Mouse (Mus musculus) adrenal gland, adult 18-20 months (tissue): Measurements from ENCODE around the gene Ccdc134. TPM values are rescaled to one million over a fixed set of nuclear protein-coding genes. Genes with fewer than 3 reads are reported as not detected.
A peak's percentile ranks its signal among the peaks of the same experiment; 100 is the strongest.
"Not testable (repeated sequence)": the region's sequence is repeated elsewhere in the genome, so short reads cannot be mapped to it uniquely, and the experiment has no call there.

Source experiments
- DNase-seq, 2 experiments: peaks; one replicate each; pipeline ENCODE4 v3.0.0; 2021 to 2022; ENCODE audit warnings: low spot score in 2 of 2
- long read RNA-seq, 2 experiments: library from polyadenylated mRNA; stranded (forward); transcript quantifications; one replicate each; pipeline ENCODE4 v2.0.0; 2021
- total RNA-seq, 2 experiments: library from RNA; stranded (reverse); gene quantifications; 1 replicate in 1 of 2; 2 replicates in 1 of 2; pipeline ENCODE4 v1.2.3; 2021

The Ccdc134 gene
- 1 to 10 TPM; 6.7 to 8.9 TPM for total RNA-seq
- long read RNA-seq, experiment 1, transcript Ccdc134-201 (7 exons, 2,046 nt): major isoform, 10 of 14 reads
- long read RNA-seq, experiment 1, partial matches to known transcripts: 0 of 14 reads
- long read RNA-seq, experiment 1, other reads (novel, unspliced or antisense): 4 of 14 reads
- long read RNA-seq, experiment 2, transcript Ccdc134-201 (7 exons, 2,046 nt): major isoform, 26 of 34 reads
- long read RNA-seq, experiment 2, partial matches to known transcripts: 6 of 34 reads
- long read RNA-seq, experiment 2, other reads (novel, unspliced or antisense): 2 of 34 reads

DNA sequence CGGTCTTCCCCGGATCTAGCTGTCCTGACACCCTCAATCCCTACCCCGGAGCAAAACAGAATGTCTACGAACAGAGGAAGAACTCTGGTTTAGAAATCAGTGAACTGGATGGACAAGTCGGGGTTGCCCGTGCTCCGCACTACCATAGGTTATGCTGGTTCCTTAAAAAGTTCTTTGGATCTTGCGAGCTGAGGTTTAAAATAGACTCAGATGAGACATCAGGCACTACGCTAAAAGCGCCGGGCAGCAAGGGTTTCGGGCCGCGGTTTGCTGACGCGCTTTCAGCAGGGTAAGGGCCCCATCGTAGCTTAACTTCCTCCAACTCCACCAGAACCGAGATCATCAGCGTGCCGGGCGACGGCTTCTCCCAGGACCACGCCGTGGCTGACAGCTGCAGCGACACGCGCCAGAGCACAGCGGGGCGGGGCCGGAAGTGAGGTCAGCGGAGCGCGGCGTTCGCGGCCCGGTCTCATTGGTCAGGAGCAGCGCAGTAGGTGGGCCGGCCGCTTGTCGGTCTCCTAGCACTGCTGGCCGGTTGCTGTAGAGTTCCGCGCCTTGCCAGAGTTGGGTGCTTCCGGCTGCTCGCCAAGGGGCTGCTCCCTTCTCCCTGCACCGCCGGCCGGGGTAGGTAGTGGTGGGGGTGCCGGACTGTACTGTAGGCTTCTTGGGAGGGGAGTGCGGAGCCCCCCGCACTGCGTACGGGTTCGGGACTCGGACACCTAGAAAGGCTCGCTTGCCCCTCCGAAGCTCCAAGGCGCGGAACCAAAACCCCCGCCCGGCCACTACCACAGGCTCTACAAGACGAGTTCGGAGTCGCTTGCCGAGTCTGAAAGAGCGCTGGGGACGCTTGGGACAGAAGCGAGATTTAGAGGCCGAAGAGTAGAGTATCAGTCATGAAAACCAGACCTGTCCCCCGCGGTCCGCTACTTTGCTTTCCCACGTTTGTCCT, at the start of gene Ccdc134:
Ccdc134 (plus strand) TSS at position 497 of the 949 bp plus-strand sequence.
- DNase-seq: peak; percentile 97 to 98

DNA sequence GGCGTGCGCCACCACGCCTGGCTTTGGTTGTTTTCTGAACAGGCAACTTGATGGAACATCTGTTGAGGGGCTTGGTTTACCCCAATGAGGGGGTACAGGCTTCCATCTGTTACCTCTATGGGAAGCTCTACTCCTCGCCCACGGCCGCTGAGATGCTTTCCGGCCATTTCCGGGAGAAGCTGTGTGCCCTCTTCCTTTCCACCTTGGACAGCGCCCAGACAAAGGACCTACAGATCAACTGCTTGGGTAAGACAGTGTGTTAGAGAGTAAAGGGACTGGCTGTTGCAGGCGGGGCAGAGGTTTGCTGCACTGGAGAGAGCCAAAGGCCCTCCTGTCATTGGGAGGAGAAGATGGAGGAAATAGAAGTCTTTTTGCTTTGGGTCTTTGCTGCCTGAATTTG, 47.8 kb upstream of the Ccdc134 start:
- DNase-seq: no peak

DNA sequence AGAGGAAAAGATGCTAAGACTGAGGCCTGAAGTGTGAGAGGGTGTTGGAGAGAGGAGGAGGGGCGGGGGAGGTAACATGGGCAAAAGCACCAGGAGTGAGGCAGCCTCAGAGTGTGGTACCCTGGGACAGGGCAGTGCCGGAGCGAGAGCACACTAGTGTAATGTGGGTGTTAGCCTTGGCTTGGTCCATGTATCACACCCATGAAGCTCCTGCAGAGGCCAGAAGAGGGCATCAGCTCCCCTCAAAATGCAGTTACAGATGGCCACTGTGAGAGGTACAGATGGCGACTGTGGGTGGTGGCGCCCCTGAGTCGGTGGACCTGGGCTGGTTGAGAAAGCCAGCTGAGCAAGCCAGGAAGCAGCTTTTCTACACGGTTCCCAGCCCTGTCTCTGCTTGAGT, 46.6 kb upstream of the Ccdc134 start:
- no peak for DNase-seq

DNA sequence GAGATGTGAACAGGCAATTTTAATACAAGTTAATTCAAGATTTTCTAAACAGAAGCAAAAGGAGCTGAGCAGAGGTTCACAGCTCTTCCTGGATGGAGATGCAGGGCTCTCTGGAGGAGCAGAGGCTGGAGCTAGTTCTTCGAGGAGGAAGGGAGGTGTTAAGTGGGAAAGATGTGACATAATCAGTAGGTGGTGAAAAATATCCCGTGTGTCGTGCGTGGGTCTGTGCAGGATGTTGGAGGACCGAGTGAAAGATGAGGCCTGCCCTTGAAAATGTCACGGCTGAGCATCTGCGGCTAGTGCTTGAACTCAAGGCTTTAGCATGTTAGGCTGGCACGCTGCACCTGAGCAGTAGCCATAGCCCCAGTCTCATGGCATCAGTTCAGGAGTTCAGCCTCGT, 42.1 kb upstream of the Ccdc134 start:
- DNase-seq: no peak

DNA sequence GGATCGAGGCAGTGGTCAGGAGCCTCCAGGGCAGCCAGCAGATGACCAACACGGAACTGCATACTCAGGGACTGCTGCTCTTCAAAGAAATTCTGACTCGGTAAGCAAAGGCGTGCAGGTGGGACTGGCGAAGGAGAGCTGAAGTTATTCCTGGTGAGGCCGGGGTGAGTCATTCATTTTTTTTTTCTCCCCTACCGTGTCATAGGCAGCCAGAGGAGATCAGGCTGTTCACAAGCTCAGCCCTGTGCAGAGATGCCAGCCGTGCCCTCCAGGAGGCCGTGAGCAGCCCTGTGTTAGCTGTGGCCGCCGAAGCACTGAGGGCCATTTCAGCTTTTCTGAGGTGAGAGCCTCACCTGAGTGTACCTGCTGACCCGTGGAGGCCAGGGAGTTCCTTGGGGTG, 41.6 kb upstream of the Ccdc134 start:
- DNase-seq: no peak

DNA sequence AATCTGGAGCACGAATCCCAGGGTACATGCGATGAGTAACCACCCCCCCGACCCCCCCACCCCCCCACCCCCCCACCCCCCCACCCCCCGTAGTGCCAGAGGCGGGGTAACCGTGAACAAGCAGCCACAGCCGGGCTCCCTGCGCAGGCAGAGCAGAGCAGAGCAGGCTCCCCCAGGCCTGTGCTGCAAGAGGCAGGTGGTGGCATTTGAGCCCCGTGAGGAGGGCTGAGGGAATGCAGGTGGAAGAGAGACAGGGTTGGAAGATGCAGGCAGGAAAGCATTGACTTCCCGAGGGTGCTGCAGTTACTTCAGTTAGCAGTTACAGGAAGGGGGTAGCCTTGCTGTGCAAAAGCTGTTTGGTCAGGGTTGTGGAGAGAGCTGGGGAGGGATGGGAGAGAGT, 40.5 kb upstream of the Ccdc134 start:
- DNase-seq: no peak

DNA sequence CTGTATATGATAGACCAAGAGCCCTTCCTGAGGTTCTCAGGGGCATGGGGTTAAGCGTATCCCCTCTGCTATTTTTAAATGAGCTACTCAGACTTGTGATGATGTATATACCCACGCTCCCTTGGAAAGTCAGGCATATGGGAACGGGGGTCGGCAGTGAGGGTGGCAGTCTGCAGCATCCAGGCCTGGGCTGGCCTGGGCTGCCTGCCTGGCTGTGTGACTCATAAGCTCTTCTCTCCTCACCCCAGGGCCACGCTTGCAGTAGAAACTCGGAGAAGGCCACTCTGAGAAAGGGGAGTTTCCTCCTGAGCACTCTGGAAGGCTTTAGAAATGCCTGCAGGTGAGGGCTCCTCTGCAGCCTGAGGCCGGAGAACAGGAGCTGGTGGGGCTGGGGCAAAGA, 36.7 kb upstream of the Ccdc134 start:
- DNase-seq: no peak

DNA sequence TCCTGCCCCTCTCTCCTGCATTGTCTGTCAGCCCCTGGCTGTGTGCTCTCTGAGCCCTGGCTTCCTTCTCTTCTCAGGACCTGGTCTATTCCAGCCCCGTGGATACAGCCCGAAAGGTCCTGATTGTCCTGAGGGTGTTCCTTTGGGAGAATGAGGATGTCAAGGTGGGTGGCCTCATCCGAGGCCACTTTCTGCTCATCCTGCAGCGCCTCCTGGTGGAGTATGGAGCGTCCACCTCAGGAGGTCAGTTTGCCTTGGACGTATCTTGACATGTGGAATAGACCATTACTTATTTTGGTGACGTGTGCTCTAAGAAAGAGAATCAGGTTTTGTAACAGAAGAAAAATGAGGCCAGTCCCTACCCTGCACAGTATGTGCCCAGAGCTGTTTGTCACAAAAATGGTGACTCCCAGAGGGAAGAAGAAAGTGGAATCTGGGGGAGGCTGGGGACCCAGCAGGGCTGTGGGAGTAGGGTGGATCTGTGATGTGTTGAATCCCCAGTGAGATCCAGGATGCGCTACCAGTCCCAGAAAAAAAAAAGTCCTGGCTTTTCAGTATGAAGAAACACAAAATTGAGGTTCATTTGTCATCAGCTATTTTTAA, 20.7 kb upstream of the Ccdc134 start:
- DNase-seq: peak; percentile 54 to 64

DNA sequence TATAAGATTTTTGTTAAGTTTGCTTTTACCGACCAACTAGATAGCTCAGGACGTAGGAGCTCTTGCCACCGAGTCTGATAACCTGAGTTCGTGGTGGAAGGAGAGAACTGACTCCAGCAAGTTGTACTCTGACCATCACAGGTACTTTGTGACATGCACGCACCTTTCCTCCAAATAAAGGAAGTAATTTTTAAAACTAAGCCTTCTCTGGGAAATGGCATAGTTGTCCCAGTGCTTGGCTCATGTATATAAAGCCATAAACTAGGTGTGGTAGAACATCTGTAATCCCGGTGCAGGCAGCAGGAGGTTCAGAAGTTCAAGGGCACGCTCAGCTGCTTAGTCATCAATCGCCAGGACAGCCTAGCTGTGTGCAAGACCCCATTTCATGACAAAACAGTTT, 7.2 kb upstream of the Ccdc134 start:
- no peak for DNase-seq

DNA sequence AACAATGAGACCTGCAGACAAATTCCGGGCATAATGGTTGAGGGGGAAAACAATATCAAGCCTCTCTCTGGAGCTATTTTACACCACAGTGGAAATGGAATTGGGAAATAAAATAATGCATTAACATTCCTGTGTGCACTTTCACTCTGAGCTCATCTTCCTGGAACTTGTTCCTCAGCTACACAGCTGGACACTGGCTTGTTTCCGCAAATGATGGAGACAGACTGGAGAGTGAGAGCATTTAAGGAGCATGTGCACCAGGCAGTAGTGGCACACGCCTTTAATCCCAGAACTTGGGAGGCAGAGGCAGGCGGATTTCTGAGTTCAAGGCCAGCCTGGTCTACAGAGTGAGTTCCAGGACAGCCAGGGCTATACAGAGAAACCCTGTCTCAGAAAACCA, 1.0 kb upstream of the Ccdc134 start:
- DNase-seq: not testable (repeated sequence)

DNA sequence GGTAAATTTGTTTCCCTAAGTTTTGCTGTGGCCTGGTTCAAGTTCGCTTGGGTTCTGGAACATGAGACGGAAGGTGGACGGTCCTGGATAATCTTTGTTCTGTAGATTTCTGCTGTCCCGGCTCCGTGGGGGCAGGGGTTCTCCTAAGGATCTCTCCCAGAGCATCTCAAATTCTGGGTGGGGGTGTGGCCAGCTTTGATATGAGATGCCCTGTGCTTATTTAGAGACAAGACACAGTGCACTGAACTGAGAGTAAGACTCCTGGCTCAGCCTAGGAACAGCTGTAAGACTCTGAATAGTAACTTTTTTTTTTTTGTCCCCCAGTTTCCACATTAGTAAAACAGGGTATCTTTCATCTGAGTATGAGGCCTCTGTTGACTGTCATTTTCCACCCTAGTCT, 676 bp downstream of the Ccdc134 start:
- no peak for DNase-seq

DNA sequence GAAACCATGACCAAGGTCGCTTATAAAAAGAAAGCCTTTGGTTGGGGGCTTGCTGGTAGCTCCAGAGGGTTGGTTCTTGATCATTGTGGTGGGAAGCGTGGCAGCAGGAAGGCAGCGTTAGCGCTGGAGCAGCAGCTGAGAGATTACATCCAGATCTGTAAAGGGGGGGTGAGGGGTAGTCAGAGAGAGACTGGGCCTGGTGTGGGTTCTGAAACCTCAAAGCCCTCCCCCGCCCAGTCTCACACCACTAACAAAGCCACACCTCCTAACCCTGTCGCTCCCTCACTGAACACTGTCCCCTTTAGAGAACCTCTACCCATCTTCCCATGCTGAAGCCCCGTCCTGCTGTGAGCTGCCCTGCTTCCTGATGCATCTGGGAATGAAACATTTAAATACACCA, 2.9 kb downstream of the Ccdc134 start:
- DNase-seq: no peak

DNA sequence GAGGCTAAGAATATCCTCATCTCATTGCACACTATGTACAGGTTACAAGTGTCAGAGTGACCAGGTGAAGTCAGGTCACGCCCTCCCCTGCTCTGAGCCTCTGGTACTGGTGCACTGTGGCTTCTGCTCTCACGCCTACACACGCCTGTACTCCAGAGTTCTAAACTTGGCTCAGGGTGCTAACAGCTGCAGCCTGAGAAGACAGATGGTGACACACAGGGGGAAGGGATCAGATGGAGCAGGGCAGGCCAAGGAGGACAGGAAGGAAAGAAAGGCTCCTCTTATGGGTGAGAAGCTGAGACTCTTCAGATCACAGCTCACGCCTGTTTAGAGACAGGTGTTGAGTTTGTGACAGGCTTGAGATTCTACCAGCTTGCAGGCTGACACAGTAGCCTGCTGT, 7.7 kb downstream of the Ccdc134 start:
- DNase-seq: no peak

DNA sequence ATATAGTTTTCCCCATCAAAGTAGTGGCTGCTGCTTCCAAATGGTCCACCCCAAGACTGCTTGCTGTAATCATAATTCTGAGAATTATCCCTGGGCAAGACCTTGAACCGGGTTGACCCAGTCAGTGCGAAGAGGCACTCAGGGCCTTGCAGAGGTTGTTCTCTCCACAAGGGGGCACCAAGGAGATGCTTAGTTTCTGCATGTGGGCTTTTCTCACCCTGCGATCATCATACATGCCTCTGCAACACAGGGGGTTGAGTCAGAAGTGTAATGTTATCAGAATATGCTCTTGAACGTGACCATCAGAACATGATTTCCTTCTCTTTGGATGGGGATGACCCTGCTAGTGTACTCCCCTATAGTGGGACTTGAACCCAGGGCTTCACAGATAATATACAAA, 10.8 kb downstream of the Ccdc134 start:
- DNase-seq: peak; percentile 47 to 57

DNA sequence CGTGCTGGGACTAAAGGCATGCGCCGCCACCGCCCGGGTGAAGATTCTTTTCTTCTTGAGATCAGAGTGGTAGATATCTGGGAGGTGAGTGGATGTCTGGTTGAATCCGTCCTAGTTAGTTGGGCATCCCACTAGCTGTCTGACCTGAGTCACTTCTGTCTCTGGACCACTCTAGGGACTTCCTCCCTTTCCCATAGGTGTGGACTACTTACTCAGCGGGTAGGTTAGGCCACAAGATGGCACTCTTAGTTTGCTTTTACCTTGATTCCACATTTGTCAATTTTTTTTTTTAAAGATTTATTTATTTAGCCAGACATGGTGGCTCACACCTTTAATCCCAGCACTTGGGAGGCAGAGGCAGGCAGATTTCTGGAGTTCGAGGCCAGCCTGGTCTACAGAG, 11.5 kb downstream of the Ccdc134 start:
- DNase-seq: no peak

DNA sequence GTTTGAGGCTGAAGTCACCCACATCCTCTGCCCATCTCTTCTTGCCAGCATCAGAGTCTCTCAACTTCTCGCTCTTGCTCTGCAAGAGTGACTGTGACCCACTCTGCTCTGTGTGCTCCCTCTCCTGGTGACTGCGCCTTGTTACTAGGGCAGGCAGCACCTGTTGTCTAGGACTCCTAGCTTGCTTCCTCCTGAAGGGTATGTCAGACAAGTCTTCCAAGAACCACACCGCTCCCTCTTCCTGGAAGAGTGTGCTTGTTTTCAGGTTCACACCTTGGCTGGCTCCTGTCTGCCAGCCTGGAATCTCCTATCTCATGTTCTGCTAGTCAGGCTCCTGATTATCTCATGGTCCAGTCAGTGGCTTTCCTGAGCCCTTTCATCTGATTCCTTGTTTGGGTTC, 12.6 kb downstream of the Ccdc134 start:
- DNase-seq: no peak

DNA sequence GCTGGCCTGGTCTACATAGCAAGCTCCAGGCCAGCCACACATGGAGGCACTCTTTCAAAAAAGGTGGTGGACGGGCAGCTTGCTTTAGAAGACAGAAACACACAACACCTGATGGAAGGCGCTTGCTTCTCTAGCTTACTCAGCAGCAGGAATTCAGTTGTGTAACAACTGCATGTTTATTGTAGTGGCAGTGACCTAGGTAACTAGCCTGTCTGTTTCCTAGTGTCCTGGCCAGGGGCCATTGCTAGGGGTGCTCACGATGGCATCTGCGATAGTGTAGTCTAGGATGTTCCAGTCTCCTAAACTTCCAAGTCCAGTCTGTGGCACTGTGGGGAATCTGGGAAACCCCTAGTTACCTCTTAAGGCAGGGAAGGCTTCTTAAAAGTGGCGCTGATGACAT, 16.4 kb downstream of the Ccdc134 start:
- DNase-seq: no peak

DNA sequence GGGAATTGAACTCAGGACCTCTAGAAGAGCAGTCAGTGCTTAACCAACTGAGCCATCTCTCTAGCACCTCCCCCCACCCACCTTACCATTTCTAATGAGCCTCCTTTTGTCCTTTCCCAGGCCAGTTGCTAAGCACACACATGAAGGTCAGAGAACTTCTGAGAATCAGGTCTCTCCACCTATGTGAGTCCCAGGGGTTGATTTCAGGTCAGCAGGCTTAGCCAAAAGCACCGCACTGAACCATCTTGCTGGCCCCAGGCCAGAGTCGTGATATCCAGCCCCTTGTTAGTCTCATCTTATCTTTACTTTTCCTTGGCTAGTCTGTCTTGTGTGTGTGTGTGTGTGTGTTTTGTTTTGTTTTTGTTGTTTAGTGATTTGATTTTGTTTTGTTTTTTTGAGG, 17.7 kb downstream of the Ccdc134 start:
- DNase-seq: no peak

DNA sequence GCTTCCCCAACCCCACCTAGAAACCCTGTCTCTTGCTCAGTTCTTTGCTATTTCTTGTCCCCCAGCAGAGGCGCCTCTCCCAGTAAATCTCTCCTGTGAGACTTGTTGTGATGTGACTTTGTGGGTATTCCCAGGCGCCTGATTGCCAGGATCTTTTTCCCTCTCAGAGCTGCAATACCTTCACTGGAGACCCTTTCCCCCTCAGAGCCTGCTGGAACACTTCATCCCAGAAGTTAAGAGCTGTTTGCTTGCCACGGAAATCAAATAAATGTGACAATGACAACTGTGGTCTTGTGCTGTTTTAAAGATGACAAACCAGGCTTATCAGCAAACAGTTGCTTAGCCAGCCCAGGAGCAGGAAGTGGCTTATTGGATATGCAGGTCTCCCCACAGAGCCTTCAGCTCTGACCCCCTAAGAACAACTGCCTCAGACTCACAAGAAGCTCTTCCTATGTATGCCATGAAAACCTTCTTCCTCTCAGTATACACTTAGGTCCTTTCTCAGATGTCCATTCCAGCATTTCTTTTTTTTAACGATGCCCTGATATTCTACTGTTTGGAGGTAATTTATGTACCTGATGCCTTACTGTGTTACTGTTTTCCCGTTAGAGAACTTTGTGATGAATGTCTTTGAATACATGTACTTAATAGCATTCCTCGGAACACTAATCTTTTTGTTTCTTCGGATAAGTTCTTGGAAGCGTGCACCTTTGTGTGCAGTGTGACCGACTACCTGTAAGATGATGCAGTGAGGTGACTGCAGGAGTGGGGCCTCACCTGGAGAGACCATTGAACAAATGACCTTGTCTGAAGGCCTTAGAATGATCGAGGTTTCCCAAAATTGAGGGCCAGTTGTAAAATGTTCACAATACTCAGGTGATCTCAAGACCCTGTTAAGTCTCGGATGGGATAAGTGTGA, 18.4 kb downstream of the Ccdc134 start:
- no peak for DNase-seq

DNA sequence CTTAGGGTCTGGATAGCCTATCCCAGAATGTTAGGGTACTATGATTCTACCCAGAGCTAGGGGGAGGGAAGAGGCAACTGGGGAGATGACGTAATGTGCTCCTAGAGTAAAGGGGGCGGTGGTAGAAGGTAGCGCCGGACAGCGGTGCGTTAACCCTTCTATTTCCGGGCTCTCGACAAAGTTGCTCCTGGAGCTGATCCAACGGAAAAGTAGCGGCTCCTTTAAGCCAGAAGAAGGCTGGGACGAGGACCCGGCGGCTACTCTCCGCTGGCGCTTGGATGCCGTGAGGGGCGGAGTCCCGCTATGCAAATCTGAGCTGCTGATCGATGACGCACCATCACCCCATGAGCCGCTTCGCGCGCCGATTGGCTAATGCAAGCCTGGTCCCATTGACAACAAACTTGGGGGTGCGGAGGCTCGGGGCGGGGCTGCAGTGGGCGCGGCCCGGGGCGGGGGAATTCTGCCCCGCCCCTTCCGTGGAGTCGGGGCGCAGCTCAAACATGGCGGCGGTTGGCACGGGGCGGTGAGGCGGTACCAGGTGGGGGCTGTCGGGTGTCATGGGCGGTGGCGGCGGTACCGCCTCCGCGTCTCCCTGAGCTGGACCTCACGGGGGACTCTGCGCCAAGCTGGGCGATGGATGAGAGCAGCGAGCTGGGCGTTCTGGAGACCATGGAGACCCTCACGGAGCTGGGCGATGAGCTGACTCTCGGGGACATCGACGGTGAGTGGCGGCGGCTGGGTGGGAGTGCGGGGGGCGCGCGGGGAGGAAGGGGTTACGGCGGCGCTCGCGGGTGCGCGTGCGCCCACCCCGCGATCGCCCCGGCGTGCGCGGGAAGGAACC, 19.3 kb downstream of the Ccdc134 start, which contains the start of gene Srebf2:
Srebf2 (plus strand) TSS at position 412 of the 841 bp plus-strand sequence.
- peak; percentile 95 to 96 for DNase-seq
